Mouse (Mus musculus): ENCODE data around the gene Selenom. TPM values are rescaled to one million over a fixed set of nuclear protein-coding genes. Genes with fewer than 3 reads are reported as not detected.

The Selenom gene
- polyA plus RNA-seq, 2 experiments: 201 to 214 TPM

DNA sequence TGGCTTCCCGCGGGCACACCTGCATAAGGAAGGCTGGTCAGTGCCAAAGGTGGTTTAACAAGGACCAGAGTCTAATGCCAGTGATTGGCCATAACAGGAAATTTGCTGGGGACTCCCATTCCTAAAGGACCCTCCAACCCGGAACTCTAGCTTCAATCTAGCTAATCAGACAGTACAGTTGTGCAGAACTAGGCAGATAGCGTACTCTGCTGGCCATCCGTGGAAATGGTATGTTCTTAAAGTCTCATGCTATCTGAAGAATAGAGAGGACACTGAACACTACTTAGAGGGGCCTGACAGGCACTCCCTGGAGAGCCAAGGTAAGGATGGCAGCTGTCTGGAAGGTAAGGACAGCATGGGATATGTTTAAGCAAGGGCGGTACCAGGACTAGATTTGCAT lies 17.1 kb downstream of the Selenom start:
- Histone ChIP-seq H3K27ac (replicated peaks; ENCODE audit: low read depth, low read length) (no peak overlapping the region), H3K4me1 (ENCODE audit: control insufficient read depth, insufficient read depth, low read length) (peaks cover 13% of the 10 kb centered on the region), H3K27me3 (ENCODE audit: control insufficient read depth, insufficient read depth, low read length) (no peaks in the 10 kb centered on the region), H3K4me3 (replicated peaks; ENCODE audit: low read length) (no peak overlapping the region), H3K4me2 (replicated peaks; ENCODE audit: low read depth, low read length, severe bottlenecking) (no peak overlapping the region), H3K36me3 (ENCODE audit: control insufficient read depth, insufficient read depth, low read length) (peaks cover 79% of the 10 kb centered on the region), H3K9ac (ENCODE audit: low read depth, low read length, severe bottlenecking) (no peak overlapping the region), H3K9me3 (ENCODE audit: control insufficient read depth, low read length) (no peaks in the 10 kb centered on the region)
- ATAC-seq (ENCODE audit: low FRiP score, low read depth) (no peak), DNase-seq (ENCODE audit: low spot score) (no peak)
- no peak for TF ChIP-seq POLR2A (IDR thresholded peaks at IDR 0.05; ENCODE audit: borderline replicate concordance, extremely low read depth, insufficient read depth, insufficient read length)
- 84% methylated on average over 6 of the region's 6 CpGs for WGBS

DNA sequence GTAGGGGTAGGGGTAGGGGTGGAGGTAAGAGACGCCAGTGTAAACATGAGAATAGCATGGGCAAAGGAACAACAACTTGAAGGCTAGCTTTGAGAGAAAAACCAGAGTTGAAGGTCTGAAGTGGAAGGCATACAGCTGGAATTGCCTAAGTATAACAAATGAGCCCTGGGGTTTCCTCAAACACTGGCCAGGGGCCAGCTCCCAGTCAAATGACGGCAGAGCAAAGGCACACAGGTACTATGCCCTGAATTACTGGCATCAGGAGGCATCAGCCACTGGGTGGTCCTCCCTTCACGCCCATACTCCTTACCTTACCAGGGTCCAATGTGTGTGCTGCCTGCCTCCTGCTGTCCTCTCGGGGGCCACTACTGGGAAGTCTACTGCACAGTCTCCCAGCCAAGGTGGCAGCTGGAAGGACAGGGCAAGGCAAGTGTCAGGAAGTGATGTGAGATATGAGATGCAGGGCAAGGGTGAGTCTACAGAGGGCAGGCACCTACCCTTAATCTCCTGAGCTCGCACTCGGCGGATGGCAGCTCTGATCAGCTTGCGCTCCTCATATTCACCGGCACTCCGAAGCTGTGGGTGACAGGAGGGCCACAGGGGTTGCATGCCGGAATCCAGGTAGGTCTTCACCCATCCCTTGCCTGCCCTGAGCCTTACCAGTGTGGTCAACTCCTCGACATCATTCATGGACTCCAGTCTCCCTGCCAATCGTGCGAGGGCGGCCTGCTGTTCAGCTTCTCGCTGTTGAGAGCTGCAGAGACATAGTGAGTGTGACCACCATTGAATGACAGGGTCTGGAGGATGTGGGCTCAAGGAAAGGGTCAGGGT lies 17.8 kb downstream of the Selenom start:
- no peak for TF ChIP-seq POLR2A (IDR thresholded peaks at IDR 0.05; ENCODE audit: borderline replicate concordance, extremely low read depth, insufficient read depth, insufficient read length)
- peaks cover 77% of the 10 kb centered on the region for H3K36me3 ChIP-seq (ENCODE audit: control insufficient read depth, insufficient read depth, low read length)
- WGBS: 90% methylated on average over 16 of the region's 16 CpGs
- no peak for ATAC-seq (ENCODE audit: low FRiP score, low read depth)
- no peak overlapping the region for H3K4me3 ChIP-seq (replicated peaks; ENCODE audit: low read length)
- H3K27ac ChIP-seq (replicated peaks; ENCODE audit: low read depth, low read length): no peak overlapping the region
- H3K4me1 ChIP-seq (ENCODE audit: control insufficient read depth, insufficient read depth, low read length): peaks cover 17% of the 10 kb centered on the region
- H3K27me3 ChIP-seq (ENCODE audit: control insufficient read depth, insufficient read depth, low read length): no peaks in the 10 kb centered on the region
- no peak overlapping the region for H3K9ac ChIP-seq (ENCODE audit: low read depth, low read length, severe bottlenecking)
- H3K9me3 ChIP-seq (ENCODE audit: control insufficient read depth, low read length): no peaks in the 10 kb centered on the region
- no peak overlapping the region for H3K4me2 ChIP-seq (replicated peaks; ENCODE audit: low read depth, low read length, severe bottlenecking)
- DNase-seq (ENCODE audit: low spot score): no peak

DNA sequence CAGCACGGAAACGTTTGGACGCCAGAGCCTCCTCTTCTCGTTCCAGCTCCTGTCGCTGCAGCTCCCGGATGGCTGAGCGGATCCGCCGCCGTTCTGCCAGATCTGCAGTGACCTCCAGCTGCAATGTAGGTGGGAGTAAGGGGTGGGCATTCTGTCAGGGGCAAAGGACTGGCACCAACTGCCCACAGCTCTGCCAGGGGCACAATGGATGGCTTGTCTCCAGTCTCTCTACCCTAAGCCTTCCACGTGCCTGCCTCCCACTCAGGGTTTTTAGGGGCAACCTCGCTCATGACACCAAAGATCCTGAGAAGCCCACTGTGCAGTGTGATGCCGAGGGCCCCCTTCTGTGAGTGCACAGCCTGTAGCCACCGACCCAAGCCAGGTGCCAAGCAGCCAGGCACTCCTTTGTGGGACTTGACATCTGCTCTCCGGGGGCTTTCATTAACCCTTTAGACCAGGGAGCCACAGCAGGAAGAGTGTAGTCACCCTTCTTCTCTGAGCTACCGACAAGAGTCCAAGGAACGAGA lies 19.0 kb downstream of the Selenom start:
- H3K4me2 ChIP-seq (replicated peaks; ENCODE audit: low read depth, low read length, severe bottlenecking): no peak overlapping the region
- H3K9ac ChIP-seq (ENCODE audit: low read depth, low read length, severe bottlenecking): no peak overlapping the region
- H3K27me3 ChIP-seq (ENCODE audit: control insufficient read depth, insufficient read depth, low read length): no peaks in the 10 kb centered on the region
- H3K9me3 ChIP-seq (ENCODE audit: control insufficient read depth, low read length): no peaks in the 10 kb centered on the region
- no peak overlapping the region for H3K4me3 ChIP-seq (replicated peaks; ENCODE audit: low read length)
- WGBS: 89% methylated on average over 17 of the region's 17 CpGs
- H3K4me1 ChIP-seq (ENCODE audit: control insufficient read depth, insufficient read depth, low read length): peaks cover 25% of the 10 kb centered on the region
- no peak overlapping the region for H3K27ac ChIP-seq (replicated peaks; ENCODE audit: low read depth, low read length)
- no peak for ATAC-seq (ENCODE audit: low FRiP score, low read depth)
- peaks cover 66% of the 10 kb centered on the region for H3K36me3 ChIP-seq (ENCODE audit: control insufficient read depth, insufficient read depth, low read length)
- no peak for TF ChIP-seq POLR2A (IDR thresholded peaks at IDR 0.05; ENCODE audit: borderline replicate concordance, extremely low read depth, insufficient read depth, insufficient read length)
- no peak for DNase-seq (ENCODE audit: low spot score)

DNA sequence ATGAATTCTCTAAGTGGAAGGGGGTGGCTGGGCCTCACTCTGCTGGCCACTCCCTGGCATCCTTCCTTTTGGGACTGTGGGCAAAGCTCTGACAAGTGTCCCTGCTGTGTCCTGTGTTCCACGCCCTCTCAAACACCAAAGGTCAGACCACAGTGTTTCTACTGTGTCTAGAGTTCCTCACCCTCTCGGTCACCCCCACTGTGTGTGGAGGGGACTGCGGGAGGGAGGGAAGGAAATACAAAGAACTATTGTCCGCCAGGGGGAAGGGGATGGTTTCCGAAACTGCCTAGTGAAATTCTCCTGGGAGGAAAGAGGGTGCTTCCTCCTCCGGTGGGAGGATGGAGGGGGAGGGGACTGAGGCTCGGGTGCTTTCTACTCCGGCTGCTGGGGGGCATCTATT lies 20.5 kb downstream of the Selenom start:
- 21% methylated on average over 8 of the region's 8 CpGs for WGBS

DNA sequence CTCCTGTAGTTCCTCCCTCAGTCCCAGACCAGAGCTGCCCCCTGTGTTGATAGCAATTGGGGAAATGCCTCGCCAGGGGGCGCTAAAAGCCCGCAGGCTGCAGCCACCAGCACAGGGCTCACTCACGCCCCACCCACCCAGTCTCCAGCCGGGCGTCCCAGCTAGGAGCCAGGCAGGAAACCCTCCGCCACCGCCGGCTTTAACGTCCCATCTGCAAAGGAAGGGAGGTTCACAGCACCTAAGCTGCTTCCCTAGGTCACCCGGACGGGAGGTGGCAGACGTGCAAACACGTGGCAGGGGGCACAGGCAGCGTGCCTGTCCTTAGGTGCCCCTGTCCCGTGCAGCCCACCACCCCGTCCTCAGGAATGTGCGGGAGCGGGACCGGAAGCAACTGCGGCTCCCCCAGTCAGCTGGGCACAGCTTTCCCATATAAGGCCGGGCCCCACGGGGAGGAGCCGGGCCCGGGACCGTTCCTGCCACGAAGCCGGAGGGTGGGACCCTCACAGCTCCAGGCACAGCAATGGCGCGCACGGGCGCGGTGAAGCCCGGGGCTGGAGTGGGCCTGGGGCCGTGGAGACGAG lies 21.0 kb downstream of the Selenom start:
- Histone ChIP-seq H3K27me3 (ENCODE audit: control insufficient read depth, insufficient read depth, low read length) (no peaks in the 10 kb centered on the region), H3K4me1 (ENCODE audit: control insufficient read depth, insufficient read depth, low read length) (peaks cover 28% of the 10 kb centered on the region), H3K9ac (ENCODE audit: low read depth, low read length, severe bottlenecking) (peak overlapping the region; percentile 58), H3K36me3 (ENCODE audit: control insufficient read depth, insufficient read depth, low read length) (peaks cover 45% of the 10 kb centered on the region), H3K4me2 (replicated peaks; ENCODE audit: low read depth, low read length, severe bottlenecking) (peak overlapping the region; percentile 62), H3K9me3 (ENCODE audit: control insufficient read depth, low read length) (no peaks in the 10 kb centered on the region), H3K27ac (replicated peaks; ENCODE audit: low read depth, low read length) (peak overlapping the region; percentile 90), H3K4me3 (replicated peaks; ENCODE audit: low read length) (peak overlapping the region; percentile 44)
- ATAC-seq (ENCODE audit: low FRiP score, low read depth): peak; percentile 90
- under 1% methylated on average over 35 of the region's 36 CpGs for WGBS
- peak; percentile 36; the same call in 1 of the 2 replicates for TF ChIP-seq POLR2A (IDR thresholded peaks at IDR 0.05; ENCODE audit: borderline replicate concordance, extremely low read depth, insufficient read depth, insufficient read length)
- peak; percentile 97 for DNase-seq (ENCODE audit: low spot score)

More for the DNA sequence above, 20.5 kb downstream of the Selenom start:
- Histone ChIP-seq H3K4me3 (replicated peaks; ENCODE audit: low read length) (peak overlapping the region; percentile 44), H3K4me2 (replicated peaks; ENCODE audit: low read depth, low read length, severe bottlenecking) (peak overlapping the region; percentile 62), H3K27ac (replicated peaks; ENCODE audit: low read depth, low read length) (peak overlapping the region; percentile 90; the same call in 1 of the 2 replicates), H3K9ac (ENCODE audit: low read depth, low read length, severe bottlenecking) (peak overlapping the region; percentile 36), H3K9me3 (ENCODE audit: control insufficient read depth, low read length) (no peaks in the 10 kb centered on the region), H3K4me1 (ENCODE audit: control insufficient read depth, insufficient read depth, low read length) (peaks cover 28% of the 10 kb centered on the region), H3K36me3 (ENCODE audit: control insufficient read depth, insufficient read depth, low read length) (peaks cover 51% of the 10 kb centered on the region), H3K27me3 (ENCODE audit: control insufficient read depth, insufficient read depth, low read length) (no peaks in the 10 kb centered on the region)
- no peak for TF ChIP-seq POLR2A (IDR thresholded peaks at IDR 0.05; ENCODE audit: borderline replicate concordance, extremely low read depth, insufficient read depth, insufficient read length)
- DNase-seq (ENCODE audit: low spot score) (peak; percentile 46), ATAC-seq (ENCODE audit: low FRiP score, low read depth) (no peak)

Data from limb, embryonic 14.5 days (tissue).